Mouse (Mus musculus): ENCODE results near the gene Cdt1. TPM values are rescaled to one million over a fixed set of nuclear protein-coding genes. Genes with fewer than 3 reads are reported as not detected.

Cdt1 gene
- polyA plus RNA-seq, 1 experiment from 2014 or later = 59.6 TPM

- no peak overlapping the region for H3K27ac ChIP-seq (ENCODE audit: low read depth, low read length)
- ATAC-seq (replicated peaks; ENCODE audit: low FRiP score) (no peak), DNase-seq (ENCODE audit: low spot score) (no peak)
- no peak overlapping the region for H3K9ac ChIP-seq (ENCODE audit: low read length)
- no peaks in the 10 kb centered on the region for H3K36me3 ChIP-seq (ENCODE audit: control insufficient read depth, insufficient read depth, low read length)
- H3K4me1 ChIP-seq (replicated peaks; ENCODE audit: control insufficient read depth, insufficient read depth, low read length) = no peaks in the 10 kb centered on the region
- no peaks in the 10 kb centered on the region for H3K9me3 ChIP-seq (ENCODE audit: control insufficient read depth, low read length)
- no peak overlapping the region for H3K4me2 ChIP-seq (ENCODE audit: low read depth, low read length, severe bottlenecking)
- WGBS = 91% methylated on average over 9 of the region's 9 CpGs
- no peak overlapping the region for H3K4me3 ChIP-seq (ENCODE audit: low read depth, low read length)
- 0 out of 2 replicates have a peak, but pooled peaks cover 2% of the 10 kb centered on the region for H3K27me3 ChIP-seq (ENCODE audit: control insufficient read depth, insufficient read depth, low read length)
Measured at GRCm38 (mm10) chr8:122584981-122585380, 17.2 kb downstream of the Cdt1 start.

GRCm38 (mm10) chr8:122585411-122585891, 17.6 kb downstream of the Cdt1 start:
- Histone ChIP-seq H3K9ac (ENCODE audit: low read length) (no peak overlapping the region), H3K4me1 (replicated peaks; ENCODE audit: control insufficient read depth, insufficient read depth, low read length) (no peaks in the 10 kb centered on the region), H3K27ac (ENCODE audit: low read depth, low read length) (no peak overlapping the region), H3K9me3 (ENCODE audit: control insufficient read depth, low read length) (no peaks in the 10 kb centered on the region), H3K4me3 (ENCODE audit: low read depth, low read length) (no peak overlapping the region), H3K4me2 (ENCODE audit: low read depth, low read length, severe bottlenecking) (no peak overlapping the region), H3K36me3 (ENCODE audit: control insufficient read depth, insufficient read depth, low read length) (no peaks in the 10 kb centered on the region), H3K27me3 (ENCODE audit: control insufficient read depth, insufficient read depth, low read length) (0 out of 2 replicates have a peak, but pooled peaks cover 2% of the 10 kb centered on the region)
- no peak for DNase-seq (ENCODE audit: low spot score)
- WGBS = 71% methylated on average over 14 of the region's 14 CpGs
- no peak for ATAC-seq (replicated peaks; ENCODE audit: low FRiP score)

- DNase-seq (ENCODE audit: low spot score) (no peak), ATAC-seq (replicated peaks; ENCODE audit: low FRiP score) (no peak)
- H3K4me1 ChIP-seq (replicated peaks; ENCODE audit: control insufficient read depth, insufficient read depth, low read length) = no peaks in the 10 kb centered on the region
- H3K27me3 ChIP-seq (ENCODE audit: control insufficient read depth, insufficient read depth, low read length) = 0 out of 2 replicates have a peak, but pooled peaks cover 2% of the 10 kb centered on the region
- H3K9ac ChIP-seq (ENCODE audit: low read length) = no peak overlapping the region
- H3K4me2 ChIP-seq (ENCODE audit: low read depth, low read length, severe bottlenecking) = no peak overlapping the region
- WGBS = 55% methylated on average over 7 of the region's 7 CpGs
- H3K9me3 ChIP-seq (ENCODE audit: control insufficient read depth, low read length) = no peaks in the 10 kb centered on the region
- H3K27ac ChIP-seq (ENCODE audit: low read depth, low read length) = no peak overlapping the region
- H3K4me3 ChIP-seq (ENCODE audit: low read depth, low read length) = no peak overlapping the region
- H3K36me3 ChIP-seq (ENCODE audit: control insufficient read depth, insufficient read depth, low read length) = no peaks in the 10 kb centered on the region
Measured at GRCm38 (mm10) chr8:122586171-122586570, 18.4 kb downstream of the Cdt1 start.

GRCm38 (mm10) chr8:122586749-122587148, 18.9 kb downstream of the Cdt1 start:
- WGBS = 90% methylated on average over 9 of the region's 10 CpGs
- no peak for DNase-seq (ENCODE audit: low spot score)
- ATAC-seq (replicated peaks; ENCODE audit: low FRiP score) = no peak

GRCm38 (mm10) chr8:122593240-122593639, 25.4 kb downstream of the Cdt1 start:
- Histone ChIP-seq H3K36me3 (ENCODE audit: control insufficient read depth, insufficient read depth, low read length) (no peaks in the 10 kb centered on the region), H3K4me3 (ENCODE audit: low read depth, low read length) (no peak overlapping the region), H3K9ac (ENCODE audit: low read length) (no peak overlapping the region), H3K4me2 (ENCODE audit: low read depth, low read length, severe bottlenecking) (no peak overlapping the region), H3K4me1 (replicated peaks; ENCODE audit: control insufficient read depth, insufficient read depth, low read length) (no peaks in the 10 kb centered on the region), H3K27me3 (ENCODE audit: control insufficient read depth, insufficient read depth, low read length) (no peaks in the 10 kb centered on the region), H3K27ac (ENCODE audit: low read depth, low read length) (no peak overlapping the region), H3K9me3 (ENCODE audit: control insufficient read depth, low read length) (no peaks in the 10 kb centered on the region)
- WGBS = 83% methylated on average over 12 of the region's 12 CpGs
- DNase-seq (ENCODE audit: low spot score) = no peak
- no peak for ATAC-seq (replicated peaks; ENCODE audit: low FRiP score)

More at GRCm38 (mm10) chr8:122586749-122587148, 18.9 kb downstream of the Cdt1 start:
- Histone ChIP-seq H3K27me3 (ENCODE audit: control insufficient read depth, insufficient read depth, low read length) (0 out of 2 replicates have a peak, but pooled peaks cover 2% of the 10 kb centered on the region), H3K4me1 (replicated peaks; ENCODE audit: control insufficient read depth, insufficient read depth, low read length) (no peaks in the 10 kb centered on the region), H3K4me2 (ENCODE audit: low read depth, low read length, severe bottlenecking) (no peak overlapping the region), H3K36me3 (ENCODE audit: control insufficient read depth, insufficient read depth, low read length) (no peaks in the 10 kb centered on the region), H3K9ac (ENCODE audit: low read length) (no peak overlapping the region), H3K9me3 (ENCODE audit: control insufficient read depth, low read length) (no peaks in the 10 kb centered on the region), H3K27ac (ENCODE audit: low read depth, low read length) (no peak overlapping the region), H3K4me3 (ENCODE audit: low read depth, low read length) (no peak overlapping the region)

- no peak for DNase-seq (ENCODE audit: low spot score)
- H3K27me3 ChIP-seq (ENCODE audit: control insufficient read depth, insufficient read depth, low read length) = no peaks in the 10 kb centered on the region
- no peaks in the 10 kb centered on the region for H3K4me1 ChIP-seq (replicated peaks; ENCODE audit: control insufficient read depth, insufficient read depth, low read length)
- ATAC-seq (replicated peaks; ENCODE audit: low FRiP score) = no peak
- H3K36me3 ChIP-seq (ENCODE audit: control insufficient read depth, insufficient read depth, low read length) = no peaks in the 10 kb centered on the region
- no peak overlapping the region for H3K9ac ChIP-seq (ENCODE audit: low read length)
- 82% methylated on average over 19 of the region's 19 CpGs for WGBS
- H3K4me2 ChIP-seq (ENCODE audit: low read depth, low read length, severe bottlenecking) = no peak overlapping the region
- H3K9me3 ChIP-seq (ENCODE audit: control insufficient read depth, low read length) = no peaks in the 10 kb centered on the region
- no peak overlapping the region for H3K4me3 ChIP-seq (ENCODE audit: low read depth, low read length)
- no peak overlapping the region for H3K27ac ChIP-seq (ENCODE audit: low read depth, low read length)
Measured at GRCm38 (mm10) chr8:122593783-122594507, 26.1 kb downstream of the Cdt1 start.

- no peaks in the 10 kb centered on the region for H3K4me1 ChIP-seq (replicated peaks; ENCODE audit: control insufficient read depth, insufficient read depth, low read length)
- H3K9me3 ChIP-seq (ENCODE audit: control insufficient read depth, low read length) = no peaks in the 10 kb centered on the region
- 64% methylated on average over 4 of the region's 4 CpGs for WGBS
- no peak for ATAC-seq (replicated peaks; ENCODE audit: low FRiP score)
- DNase-seq (ENCODE audit: low spot score) = no peak
- H3K4me3 ChIP-seq (ENCODE audit: low read depth, low read length) = no peak overlapping the region
- H3K4me2 ChIP-seq (ENCODE audit: low read depth, low read length, severe bottlenecking) = no peak overlapping the region
- H3K27ac ChIP-seq (ENCODE audit: low read depth, low read length) = no peak overlapping the region
- H3K36me3 ChIP-seq (ENCODE audit: control insufficient read depth, insufficient read depth, low read length) = no peaks in the 10 kb centered on the region
- no peaks in the 10 kb centered on the region for H3K27me3 ChIP-seq (ENCODE audit: control insufficient read depth, insufficient read depth, low read length)
- H3K9ac ChIP-seq (ENCODE audit: low read length) = no peak overlapping the region
Measured at GRCm38 (mm10) chr8:122596031-122596430, 28.2 kb downstream of the Cdt1 start.

GRCm38 (mm10) chr8:122600666-122601065, 32.9 kb downstream of the Cdt1 start:
- no peak for ATAC-seq (replicated peaks; ENCODE audit: low FRiP score)
- WGBS = 95% methylated on average over 9 of the region's 9 CpGs

GRCm38 (mm10) chr8:122604640-122605039, 36.8 kb downstream of the Cdt1 start:
- 57% methylated on average over 1 of the region's 1 CpGs for WGBS
- no peak for DNase-seq (ENCODE audit: low spot score)

More at GRCm38 (mm10) chr8:122600666-122601065, 32.9 kb downstream of the Cdt1 start:
- H3K27me3 ChIP-seq (ENCODE audit: control insufficient read depth, insufficient read depth, low read length) = no peaks in the 10 kb centered on the region
- H3K9me3 ChIP-seq (ENCODE audit: control insufficient read depth, low read length) = no peaks in the 10 kb centered on the region
- no peak overlapping the region for H3K27ac ChIP-seq (ENCODE audit: low read depth, low read length)
- no peaks in the 10 kb centered on the region for H3K4me1 ChIP-seq (replicated peaks; ENCODE audit: control insufficient read depth, insufficient read depth, low read length)
- H3K36me3 ChIP-seq (ENCODE audit: control insufficient read depth, insufficient read depth, low read length) = no peaks in the 10 kb centered on the region
- no peak overlapping the region for H3K4me3 ChIP-seq (ENCODE audit: low read depth, low read length)
- DNase-seq (ENCODE audit: low spot score) = no peak
- no peak overlapping the region for H3K4me2 ChIP-seq (ENCODE audit: low read depth, low read length, severe bottlenecking)
- no peak overlapping the region for H3K9ac ChIP-seq (ENCODE audit: low read length)

More at GRCm38 (mm10) chr8:122604640-122605039, 36.8 kb downstream of the Cdt1 start:
- no peaks in the 10 kb centered on the region for H3K36me3 ChIP-seq (ENCODE audit: control insufficient read depth, insufficient read depth, low read length)
- H3K4me3 ChIP-seq (ENCODE audit: low read depth, low read length) = no peak overlapping the region
- no peaks in the 10 kb centered on the region for H3K9me3 ChIP-seq (ENCODE audit: control insufficient read depth, low read length)
- no peak overlapping the region for H3K4me2 ChIP-seq (ENCODE audit: low read depth, low read length, severe bottlenecking)
- no peak for ATAC-seq (replicated peaks; ENCODE audit: low FRiP score)
- H3K27ac ChIP-seq (ENCODE audit: low read depth, low read length) = no peak overlapping the region
- no peak overlapping the region for H3K9ac ChIP-seq (ENCODE audit: low read length)
- no peaks in the 10 kb centered on the region for H3K4me1 ChIP-seq (replicated peaks; ENCODE audit: control insufficient read depth, insufficient read depth, low read length)
- no peaks in the 10 kb centered on the region for H3K27me3 ChIP-seq (ENCODE audit: control insufficient read depth, insufficient read depth, low read length)

All from forebrain, embryonic 11.5 days (tissue).